Mouse (Mus musculus) naive thymus-derived CD4-positive, alpha-beta T cell, adult 2 months (primary cell): ENCODE data around the gene Gm44511.
"Not testable (repeated sequence)": the region's sequence is repeated elsewhere in the genome, so short reads cannot be mapped to it uniquely, and the experiment has no call there.

Experiments
- DNase-seq: peaks from one replicate; pipeline ENCODE4 v3.0.0-alpha.2; 2011; ENCODE audit warnings: low read depth

The Gm44511 gene

GRCm38 (mm10) chr6:128840669-128841068 lies 14.6 kb upstream of the Gm44511 start:
- peak; percentile 42 for DNase-seq

GRCm38 (mm10) chr6:128839921-128840320 lies 13.8 kb upstream of the Gm44511 start:
- DNase-seq = no peak

GRCm38 (mm10) chr6:128839266-128839771 lies 13.2 kb upstream of the Gm44511 start:
- peak; percentile 94 for DNase-seq

- DNase-seq = peak; percentile 97
These were observed 12.5 kb upstream of the Gm44511 start for GRCm38 (mm10) chr6:128838342-128839265.

- peak; percentile 49 for DNase-seq
These were observed 11.6 kb upstream of the Gm44511 start for GRCm38 (mm10) chr6:128837454-128838341.

- no peak for DNase-seq
These were observed 10.8 kb upstream of the Gm44511 start for GRCm38 (mm10) chr6:128836955-128837334.

GRCm38 (mm10) chr6:128836191-128836954 lies 10.3 kb upstream of the Gm44511 start:
- DNase-seq = peak; percentile 84

- peak; percentile 42 for DNase-seq
These were observed 9.5 kb upstream of the Gm44511 start for GRCm38 (mm10) chr6:128835571-128835970.

GRCm38 (mm10) chr6:128833046-128833445 lies 6.9 kb upstream of the Gm44511 start:
- peak; percentile 55 for DNase-seq

GRCm38 (mm10) chr6:128829837-128830236 lies 3.7 kb upstream of the Gm44511 start:
- DNase-seq = no peak

- DNase-seq = no peak
These were observed 666 bp upstream of the Gm44511 start for GRCm38 (mm10) chr6:128826781-128827180.

GRCm38 (mm10) chr6:128818083-128818802 lies 7.9 kb downstream of the Gm44511 start:
- DNase-seq = no peak

GRCm38 (mm10) chr6:128808532-128808931 lies 17.6 kb downstream of the Gm44511 start:
- DNase-seq = peak; percentile 85

- DNase-seq = peak; percentile 80
These were observed 19.1 kb downstream of the Gm44511 start for GRCm38 (mm10) chr6:128807021-128807420.

GRCm38 (mm10) chr6:128804823-128805640 lies 21.1 kb downstream of the Gm44511 start:
- DNase-seq = peak; percentile 86

- peak; percentile 100 for DNase-seq
These were observed 22.9 kb downstream of the Gm44511 start for GRCm38 (mm10) chr6:128802999-128803857.

GRCm38 (mm10) chr6:128802557-128802956 lies 23.6 kb downstream of the Gm44511 start:
- DNase-seq = no peak

- DNase-seq = not testable (repeated sequence)
These were observed 25.4 kb downstream of the Gm44511 start for GRCm38 (mm10) chr6:128800696-128801095.

- DNase-seq = peak; percentile 69
These were observed 26.2 kb downstream of the Gm44511 start for GRCm38 (mm10) chr6:128799896-128800270.
